In the genomic region with DNA sequence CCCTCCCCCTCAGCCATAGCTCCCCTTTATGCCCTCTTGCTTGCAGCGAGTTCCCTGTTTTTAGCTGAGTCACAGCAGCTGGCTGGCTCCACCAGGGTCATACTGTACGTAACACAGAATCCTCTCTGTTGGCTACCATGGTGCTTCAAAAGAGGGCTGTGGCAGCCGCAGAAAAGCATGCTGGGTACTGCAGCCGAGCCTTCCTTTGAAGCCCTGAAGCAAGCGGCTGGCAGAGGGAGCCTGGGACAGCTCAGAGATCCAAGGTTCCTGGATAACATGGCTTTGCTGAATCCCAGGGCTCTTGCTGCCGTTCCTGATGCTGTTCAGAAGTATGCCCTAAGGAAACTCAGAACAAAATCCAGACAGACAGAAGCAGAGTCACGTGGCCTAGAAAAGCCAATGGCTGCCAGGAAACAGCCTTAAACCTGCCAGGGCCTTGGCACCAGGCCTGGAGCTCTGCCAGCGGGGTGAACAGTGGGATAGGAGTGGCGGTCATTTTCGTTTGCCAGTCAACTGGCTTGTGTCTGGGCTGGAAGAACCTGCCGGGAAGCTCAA, we compare ENCODE assay signal across 7 mouse cellular contexts.
DNase-seq lines count a peak whose midpoint lies in the region; ATAC-seq lines count a peak whose summit lies in the region.

No protein-coding gene starts in this region.

- H3K4me3 ChIP-seq in forebrain, embryonic 14.5 days (ENCODE audit: low read depth, low read length): no peak overlapping the region
- no peak overlapping the region for H3K4me3 ChIP-seq in midbrain, embryonic 16.5 days (ENCODE audit: low read depth, low read length)

- WGBS in forebrain, embryonic 14.5 days: 45% methylated on average over 11 of the region's 11 CpGs
- 55% methylated on average over 11 of the region's 11 CpGs for WGBS in midbrain, embryonic 16.5 days

- intact Hi-C loops in heart, postnatal 10 days (cut with DNase I): no loop called here

- DNase-seq in Muller cell, postnatal 12 days (ENCODE audit: inconsistent ontology term): peak; percentile 70
- DNase-seq in adrenal gland, postnatal 36 days: peak; percentile 82 to 86
- DNase-seq in forebrain, embryonic 14.5 days (ENCODE audit: low spot score): peak; percentile 86
- DNase-seq in heart, postnatal 10 days: peak; percentile 40 to 62
- peak; percentile 57 to 64 for DNase-seq in layer of hippocampus, postnatal 36 days
- peak; percentile 29 for DNase-seq in thymus, postnatal 0 days (ENCODE audit: low spot score)

- no peaks in the 10 kb centered on the region for H3K9me3 ChIP-seq in forebrain, embryonic 14.5 days (replicated peaks; ENCODE audit: control insufficient read depth, low read length)
- H3K9me3 ChIP-seq in midbrain, embryonic 16.5 days (replicated peaks; ENCODE audit: control insufficient read depth, low read length, poor library complexity, severe bottlenecking): no peaks in the 10 kb centered on the region

- peak; percentile 92 for ATAC-seq in forebrain, embryonic 14.5 days
- peak; percentile 94 for ATAC-seq in midbrain, embryonic 16.5 days

- H3K36me3 ChIP-seq in forebrain, embryonic 14.5 days (ENCODE audit: control insufficient read depth, insufficient read depth, low read length): no peaks in the 10 kb centered on the region
- no peaks in the 10 kb centered on the region for H3K36me3 ChIP-seq in midbrain, embryonic 16.5 days (ENCODE audit: control insufficient read depth, insufficient read depth, low read length)

- H3K27ac ChIP-seq in forebrain, embryonic 14.5 days (ENCODE audit: low read depth, low read length): peak overlapping the region; percentile 59
- H3K27ac ChIP-seq in midbrain, embryonic 16.5 days (ENCODE audit: low read length): peak overlapping the region; percentile 73

- H3K4me1 ChIP-seq in forebrain, embryonic 14.5 days (ENCODE audit: control insufficient read depth, insufficient read depth, low read length): no peaks in the 10 kb centered on the region
- peaks cover 7% of the 10 kb centered on the region; the same call in 1 of the 2 replicates for H3K4me1 ChIP-seq in midbrain, embryonic 16.5 days (ENCODE audit: control insufficient read depth, insufficient read depth, low read length)

- H3K27me3 ChIP-seq in forebrain, embryonic 14.5 days (replicated peaks; ENCODE audit: control insufficient read depth, insufficient read depth, low read length): no peaks in the 10 kb centered on the region
- H3K27me3 ChIP-seq in midbrain, embryonic 16.5 days (ENCODE audit: control insufficient read depth, insufficient read depth, low read depth, low read length): no peaks in the 10 kb centered on the region

- peak overlapping the region; percentile 6; the same call in 1 of the 2 replicates for H3K9ac ChIP-seq in forebrain, embryonic 14.5 days (ENCODE audit: low read length)
- H3K9ac ChIP-seq in midbrain, embryonic 16.5 days (ENCODE audit: low read depth, low read length): no peak overlapping the region

- peak overlapping the region; percentile 31; the same call in 1 of the 2 replicates for H3K4me2 ChIP-seq in forebrain, embryonic 14.5 days (ENCODE audit: low read length)
- H3K4me2 ChIP-seq in midbrain, embryonic 16.5 days (ENCODE audit: low read length): peak overlapping the region; percentile 37

Comparison
In these comparisons a context has a peak if more than half of its experiments do, and no peak if none do; other contexts are left out.
1. DNase-seq: peak in every context shown above with its lines; median percentile 86 in forebrain, embryonic 14.5 days; 84 in adrenal gland, postnatal 36 days; 70 in Muller cell, postnatal 12 days; 60 in layer of hippocampus, postnatal 36 days; 51 in heart, postnatal 10 days; 29 in thymus, postnatal 0 days.